Mouse (Mus musculus) CH12.LX (cell line): ENCODE measurements around the gene Zcchc24. TPM values are rescaled to one million over a fixed set of nuclear protein-coding genes. Genes with fewer than 3 reads are reported as not detected.

Experiments
- DNase-seq: peaks from one replicate; pipeline ENCODE4 v3.0.0-alpha.2; 2013; ENCODE audit errors: extremely low read depth
- H3K27ac ChIP-seq: 2 replicates; pipeline ENCODE4 v1.5.1; 2012; ENCODE audit warnings: low read depth, mild to moderate bottlenecking, control low read depth, moderate library complexity; ENCODE audit not compliant: insufficient read depth
- H3K27me3 ChIP-seq: replicated peaks from 2 replicates; pipeline ENCODE3; 2012; ENCODE audit warnings: inconsistent platforms
- H3K36me3 ChIP-seq, 2 experiments: replicated peaks in 1 of 2; 2 replicates each; pipeline versions ENCODE3 to v1.6.1; 2012; ENCODE audit warnings: inconsistent platforms in 1 of 2, low read length in 1 of 2, mild to moderate bottlenecking in 1 of 2, mixed read lengths in 1 of 2, moderate library complexity in 1 of 2; ENCODE audit not compliant: control insufficient read depth in 1 of 2, insufficient read depth in 1 of 2
- H3K4me1 ChIP-seq, 2 experiments: 2 replicates each; pipeline ENCODE4 v1.6.1; 2012; ENCODE audit warnings: inconsistent platforms in 1 of 2, moderate library complexity in 1 of 2; ENCODE audit not compliant: insufficient read depth in 2 of 2, control insufficient read depth in 1 of 2
- H3K4me2 ChIP-seq: 2 replicates; pipeline ENCODE4 v1.6.1; 2012; ENCODE audit warnings: low read depth, mild to moderate bottlenecking, control low read depth; ENCODE audit not compliant: poor library complexity, insufficient read depth, severe bottlenecking
- H3K4me3 ChIP-seq, 3 experiments: fragments of 150-350 bp in 1 of 3; sonication (generic) in 1 of 3; replicated peaks in 1 of 3; 2 replicates each; pipeline versions ENCODE3 to v1.5.1; 2011 to 2012; ENCODE audit warnings: low read depth in 2 of 3, low read length in 2 of 3, mild to moderate bottlenecking in 2 of 3, moderate library complexity in 2 of 3, control low read depth in 1 of 3, improper control_type of control experiment in 1 of 3, inconsistent platforms in 1 of 3, mixed read lengths in 1 of 3; ENCODE audit not compliant: poor library complexity in 1 of 3
- H3K79me2 ChIP-seq: replicated peaks from 2 replicates; pipeline ENCODE4 v1.6.1; 2012; ENCODE audit warnings: mild to moderate bottlenecking, moderate library complexity; ENCODE audit not compliant: control insufficient read depth, poor library complexity, insufficient read depth, severe bottlenecking; ENCODE audit errors: extremely low read depth
- H3K9ac ChIP-seq: 2 replicates; pipeline ENCODE4 v1.6.1; 2012; ENCODE audit warnings: low read depth, mild to moderate bottlenecking, control low read depth, moderate library complexity; ENCODE audit not compliant: insufficient read depth
- H3K9me3 ChIP-seq: replicated peaks from 2 replicates; pipeline ENCODE3; 2012; ENCODE audit warnings: low read length, inconsistent platforms, mixed read lengths
- BHLHE40 ChIP-seq: IDR thresholded peaks from 2 replicates; pipeline ENCODE4 v1.6.1; 2011; ENCODE audit warnings: mild to moderate bottlenecking, low read depth, low read length, improper control_type of control experiment
- E2F4 ChIP-seq: IDR thresholded peaks from 2 replicates; pipeline ENCODE4 v1.6.1; 2011; ENCODE audit warnings: low read depth, low read length, improper control_type of control experiment; ENCODE audit not compliant: insufficient replicate concordance
- ELF1 ChIP-seq: IDR thresholded peaks from 2 replicates; pipeline ENCODE4 v1.6.1; 2014; ENCODE audit warnings: low read depth, mild to moderate bottlenecking, inconsistent platforms, low read length, improper control_type of control experiment
- GABPA ChIP-seq: IDR thresholded peaks from 2 replicates; pipeline ENCODE4 v1.6.1; 2012; ENCODE audit warnings: low read depth, low read length, improper control_type of control experiment, inconsistent platforms; ENCODE audit not compliant: insufficient replicate concordance
- HCFC1 ChIP-seq: IDR thresholded peaks from 2 replicates; pipeline ENCODE4 v1.6.1; 2012; ENCODE audit warnings: low read depth, mild to moderate bottlenecking, inconsistent platforms, low read length, improper control_type of control experiment
- MAFK ChIP-seq: IDR thresholded peaks from 2 replicates; pipeline ENCODE4 v1.6.1; 2011; ENCODE audit warnings: low read length, improper control_type of control experiment; ENCODE audit not compliant: insufficient replicate concordance
- MEF2A ChIP-seq: IDR thresholded peaks from 2 replicates; pipeline ENCODE4 v1.6.1; 2014; ENCODE audit warnings: low read depth, mild to moderate bottlenecking, inconsistent platforms, low read length, improper control_type of control experiment, borderline replicate concordance
- MYC ChIP-seq: IDR thresholded peaks from 2 replicates; pipeline ENCODE4 v1.6.1; 2011; ENCODE audit warnings: low read depth, mild to moderate bottlenecking, improper control_type of control experiment, low read length
- NELFE ChIP-seq: IDR thresholded peaks from 2 replicates; pipeline ENCODE4 v1.6.1; 2011; ENCODE audit warnings: low read depth, low read length, improper control_type of control experiment
- NRF1 ChIP-seq: IDR thresholded peaks from 2 replicates; pipeline ENCODE4 v1.6.1; 2014; ENCODE audit warnings: low read depth, mild to moderate bottlenecking, inconsistent platforms, low read length, improper control_type of control experiment, moderate library complexity
- PAX5 ChIP-seq: IDR thresholded peaks from 2 replicates; pipeline ENCODE4 v1.6.1; 2012; ENCODE audit warnings: low read length, inconsistent platforms, mixed read lengths
- RCOR1 ChIP-seq: conservative IDR thresholded peaks from 2 replicates; pipeline ENCODE4 v1.6.1; 2012; ENCODE audit warnings: low read depth, mild to moderate bottlenecking, inconsistent platforms, low read length, improper control_type of control experiment
- SIN3A ChIP-seq: IDR thresholded peaks from 2 replicates; pipeline ENCODE4 v1.6.1; 2012; ENCODE audit warnings: low read length, improper control_type of control experiment, inconsistent platforms
- TBP ChIP-seq: conservative IDR thresholded peaks from 2 replicates; pipeline ENCODE4 v1.6.1; 2011; ENCODE audit warnings: low read depth, low read length, improper control_type of control experiment
- TCF12 ChIP-seq: IDR thresholded peaks from 2 replicates; pipeline ENCODE4 v1.6.1; 2014; ENCODE audit warnings: low read depth, mild to moderate bottlenecking, inconsistent platforms, low read length, improper control_type of control experiment
- dilution Hi-C: fragments of 300-500 bp; cut with MboI; formaldehyde crosslinking; loops from 2 replicates; pipeline ENCODE4 v1.14.3; 2020; ENCODE audit warnings: low sequenced_read_pairs; ENCODE audit not compliant: extremely low pct_unique_long_range_greater_than_20kb, extremely low pct_ligation_motif_present
- in situ Hi-C: fragments of 300-500 bp; cut with MboI; formaldehyde crosslinking; loops from 3 replicates; pipeline ENCODE4 v1.14.3; 2019; ENCODE audit warnings: low sequenced_read_pairs, low pct_ligation_motif_present, low pct_unique_long_range_greater_than_20kb, mixed read lengths
- polyA plus RNA-seq: library from polyadenylated mRNA; unstranded; fragments of >175 nt; gene quantifications from 2 replicates; pipeline ENCODE4 v1.2.1, GENCODE M21; 2012; ENCODE audit warnings: low read depth; ENCODE audit not compliant: insufficient read length
- total RNA-seq, 2 experiments: library from RNA; depleted of rRNA; stranded (reverse); fragments of 300-350 nt in 1 of 2; fragments of >200 nt in 1 of 2; gene quantifications; 2 replicates each; pipeline ENCODE4 v1.2.3; 2012 to 2014

Gene Zcchc24
- total and polyA plus RNA-seq, 3 experiments = 0.05 to 0.44 (median 0.08) TPM

GRCm38 (mm10) chr14:25789207-25789606, 20.4 kb upstream of the Zcchc24 start:
- H3K36me3 ChIP-seq = no peaks in the 10 kb centered on the region
- in situ Hi-C loops (no loop called here), dilution Hi-C loops (no loop called here)
- H3K27me3 ChIP-seq = no peaks in the 10 kb centered on the region
- peaks cover 10 to 40% of the 10 kb centered on the region in 2 experiments for H3K4me1 ChIP-seq
- H3K4me2 ChIP-seq = no peak overlapping the region
- peak; percentile 31 for DNase-seq
- H3K27ac ChIP-seq = no peak overlapping the region
- H3K79me2 ChIP-seq = no peaks in the 10 kb centered on the region
- no peak overlapping the region for H3K9ac ChIP-seq
- TF ChIP-seq HCFC1 (no peak), ELF1 (0 out of 2 replicates have a peak, but pooled peaks have one; percentile 20)
- H3K4me3 ChIP-seq = no peak overlapping the region
- H3K9me3 ChIP-seq = no peaks in the 10 kb centered on the region

GRCm38 (mm10) chr14:25788201-25788600, 19.4 kb upstream of the Zcchc24 start:
- no peak overlapping the region for H3K27ac ChIP-seq
- no peaks in the 10 kb centered on the region for H3K9me3 ChIP-seq
- TF ChIP-seq MYC = no peak
- TF ChIP-seq RCOR1 = no peak
- TF ChIP-seq MEF2A = no peak
- TF ChIP-seq MAFK = no peak
- TF ChIP-seq TBP = no peak
- TF ChIP-seq SIN3A = no peak
- TF ChIP-seq BHLHE40 = no peak
- TF ChIP-seq NELFE = no peak
- no peak for TF ChIP-seq NRF1
- TF ChIP-seq E2F4 = no peak
- TF ChIP-seq GABPA = no peak
- no peak for TF ChIP-seq PAX5
- no peak for TF ChIP-seq TCF12
- TF ChIP-seq, all 38 proteins: peak for 0
- H3K9ac ChIP-seq = no peak overlapping the region
- DNase-seq = no peak
- H3K4me3 ChIP-seq = no peak overlapping the region
- dilution Hi-C loops (no loop called here), in situ Hi-C loops (no loop called here)
- no peaks in the 10 kb centered on the region for H3K27me3 ChIP-seq
- H3K4me2 ChIP-seq = no peak overlapping the region
- H3K79me2 ChIP-seq = no peaks in the 10 kb centered on the region
- peaks cover 10 to 40% of the 10 kb centered on the region in 2 experiments for H3K4me1 ChIP-seq
- H3K36me3 ChIP-seq = no peaks in the 10 kb centered on the region
